Mouse (Mus musculus): Measurements from ENCODE around the gene Plekhs1.
"Not testable (repeated sequence)": the region's sequence is repeated elsewhere in the genome, so short reads cannot be mapped to it uniquely, and the experiment has no call there.

Gene Plekhs1

GRCm38 (mm10) chr19:56455369-56455768 is 6.1 kb upstream of the Plekhs1 start:
- in situ Hi-C loops (cut with MboI, MseI), result no loop called here

DNA sequence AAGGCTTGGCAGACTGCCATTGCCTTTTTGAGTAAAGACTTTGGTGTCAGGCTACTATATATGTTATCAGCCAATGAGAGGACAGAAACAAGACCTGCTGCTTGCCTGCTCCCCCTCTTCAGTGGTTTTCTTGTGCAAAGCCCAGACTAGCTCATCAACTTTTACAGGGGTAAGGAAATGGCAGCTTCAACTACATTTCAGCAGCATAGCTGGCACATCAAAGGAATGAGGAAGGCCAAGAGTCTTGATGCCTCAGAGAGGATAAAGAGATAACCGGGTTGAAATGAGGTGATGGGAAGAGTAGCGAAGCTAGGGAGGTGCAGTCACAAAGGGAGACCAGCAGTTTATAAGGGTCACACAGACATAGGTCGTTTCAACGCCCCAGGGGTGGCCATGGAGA is 3.9 kb upstream of the Plekhs1 start:
- in situ Hi-C loops (cut with MboI, MseI), result no loop called here

DNA sequence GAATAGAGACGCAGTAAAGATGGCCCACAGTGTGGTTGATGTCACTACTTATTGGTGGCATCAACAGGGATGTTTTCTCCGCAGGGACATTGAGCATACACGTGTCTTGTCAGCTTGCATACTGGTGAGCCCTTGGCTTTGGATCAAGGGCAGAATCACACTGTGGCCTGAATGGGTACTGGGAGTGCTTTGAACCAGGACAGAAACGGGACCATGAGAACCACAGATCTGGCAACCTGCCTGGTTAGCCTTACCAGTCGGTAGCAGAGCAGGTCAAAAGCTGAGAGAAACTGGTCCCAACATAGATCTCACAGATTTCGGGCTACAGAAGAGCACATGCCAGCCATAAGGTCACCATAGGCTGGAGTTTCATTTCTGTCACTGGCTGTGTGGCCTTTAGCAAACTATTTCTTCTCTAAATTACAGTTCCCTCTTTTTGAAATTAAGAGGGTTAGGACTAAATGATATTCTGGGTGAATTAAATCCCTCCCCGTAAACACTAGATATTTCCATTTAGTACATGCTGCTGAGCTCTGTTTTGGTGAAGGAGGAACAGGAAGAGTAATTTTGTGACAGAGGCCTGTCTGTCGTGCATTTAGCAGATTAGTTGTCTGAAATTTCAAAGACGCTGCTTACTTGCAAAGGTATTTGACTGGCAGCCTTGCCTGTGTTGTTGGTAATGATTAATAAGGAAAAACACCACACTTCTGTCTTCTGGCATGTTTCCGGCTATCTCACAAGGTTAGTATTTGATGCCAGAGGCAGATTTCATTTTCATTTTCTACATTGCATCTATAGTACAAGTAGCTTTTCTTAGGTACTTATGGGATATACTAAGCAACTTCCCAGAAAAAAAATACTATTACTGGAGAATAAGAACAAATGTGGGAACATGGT is 2.0 kb upstream of the Plekhs1 start:
- in situ Hi-C loops (cut with MboI, MseI), result no loop called here

- in situ Hi-C loops (cut with MboI, MseI), result no loop called here
These were observed 1.2 kb upstream of the Plekhs1 start for GRCm38 (mm10) chr19:56460241-56460640.

- in situ Hi-C loops (cut with MboI, MseI), result no loop called here
These were observed 1.3 kb downstream of the Plekhs1 start for GRCm38 (mm10) chr19:56462786-56463185.

GRCm38 (mm10) chr19:56466486-56466885 is 5.0 kb downstream of the Plekhs1 start:
- in situ Hi-C loops (cut with MboI, MseI), result no loop called here

DNA sequence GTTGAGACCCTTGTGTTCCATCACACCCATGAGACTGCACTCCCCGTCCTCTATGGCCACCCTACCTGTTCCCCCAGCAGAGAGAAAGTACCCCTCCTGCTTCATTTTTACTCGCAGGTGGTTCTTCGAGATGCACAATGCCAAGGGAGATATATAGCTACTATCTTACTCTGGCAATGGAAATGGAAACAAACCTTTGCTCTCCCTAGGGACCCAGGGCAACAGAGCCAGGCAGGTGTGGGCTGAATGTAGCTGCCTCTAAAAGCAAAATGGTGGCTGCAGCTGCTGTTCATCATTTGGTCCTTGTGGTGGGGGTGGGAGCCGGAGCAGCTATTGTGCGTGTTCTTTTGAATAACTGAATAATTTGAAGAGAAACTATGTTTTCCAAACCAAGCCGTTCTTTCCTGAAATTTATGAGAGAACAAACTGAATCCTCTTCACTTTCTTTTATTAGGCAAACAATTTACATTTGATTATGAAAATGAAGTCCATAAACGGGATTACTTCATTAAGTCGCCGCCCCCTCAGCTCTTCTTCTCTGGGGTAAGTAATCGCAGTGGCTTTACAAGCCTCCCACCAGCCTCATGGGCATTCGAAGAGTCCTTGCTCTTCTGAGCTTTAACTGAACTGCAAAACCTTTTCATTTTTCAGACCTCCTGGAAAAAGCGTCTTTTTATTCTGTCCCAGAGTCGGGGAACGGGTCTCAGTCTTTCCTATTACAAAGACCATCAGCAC is 9.0 kb downstream of the Plekhs1 start:
- in situ Hi-C loops (cut with MboI, MseI), result no loop called here

- in situ Hi-C loops (cut with MboI, MseI), result no loop called here
These were observed 10.5 kb downstream of the Plekhs1 start for GRCm38 (mm10) chr19:56471934-56472333.

- in situ Hi-C loops (cut with MboI, MseI), result no loop called here
These were observed 13.6 kb downstream of the Plekhs1 start for GRCm38 (mm10) chr19:56474869-56475550.

GRCm38 (mm10) chr19:56476546-56476945 is 15.1 kb downstream of the Plekhs1 start:
- in situ Hi-C loops (cut with MboI, MseI), result no loop called here

- in situ Hi-C loops (cut with MboI, MseI), result no loop called here
These were observed 15.8 kb downstream of the Plekhs1 start for GRCm38 (mm10) chr19:56477253-56477652.

GRCm38 (mm10) chr19:56477832-56478231 is 16.4 kb downstream of the Plekhs1 start:
- in situ Hi-C loops (cut with MboI, MseI), result no loop called here

GRCm38 (mm10) chr19:56484630-56485375 is 23.4 kb downstream of the Plekhs1 start:
- in situ Hi-C loops (cut with MboI, MseI), result no loop called here

- in situ Hi-C loops (cut with MboI, MseI), result no loop called here
These were observed 24.2 kb downstream of the Plekhs1 start for GRCm38 (mm10) chr19:56485376-56486271.

DNA sequence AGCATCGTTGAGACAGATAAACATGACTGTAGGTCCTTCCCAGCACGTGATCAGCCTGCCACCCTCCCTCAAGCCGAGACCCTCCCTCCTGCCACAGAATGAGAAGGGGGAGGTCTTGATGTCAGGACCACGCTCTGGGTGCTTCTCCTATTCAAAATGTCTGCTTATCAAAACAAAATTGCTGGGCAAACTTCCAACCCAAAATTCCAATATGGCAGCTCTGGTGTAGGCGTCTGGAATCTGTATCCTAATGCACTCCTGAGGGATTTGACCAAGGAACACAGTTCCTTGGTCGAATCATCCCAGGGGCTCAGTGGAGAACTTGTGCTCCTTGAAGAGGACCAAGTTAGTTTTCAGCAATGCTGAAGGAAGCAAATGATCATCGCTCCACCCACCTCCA is 25.5 kb downstream of the Plekhs1 start:
- in situ Hi-C loops (cut with MboI, MseI), result no loop called here

GRCm38 (mm10) chr19:56487339-56487738 is 25.9 kb downstream of the Plekhs1 start:
- in situ Hi-C loops (cut with MboI, MseI), result no loop called here

DNA sequence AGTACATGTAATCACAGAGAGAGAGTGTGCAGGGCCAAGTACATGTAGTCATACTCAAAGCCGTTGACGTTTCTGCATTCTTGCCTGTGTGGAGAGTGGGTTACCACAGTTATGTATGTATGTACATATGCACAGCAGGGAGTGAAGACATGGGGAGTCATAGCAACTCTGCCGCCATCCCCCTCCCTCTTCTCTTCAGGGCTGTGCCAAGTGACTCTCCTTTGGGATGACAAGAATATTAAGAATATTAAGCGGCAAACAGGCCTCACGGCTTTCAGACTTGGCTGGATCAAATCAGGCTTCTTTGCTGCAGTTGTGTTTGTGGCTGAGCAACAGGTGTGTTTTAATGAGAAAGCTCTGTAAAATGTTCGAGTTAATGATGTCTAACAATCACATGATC is 28.2 kb downstream of the Plekhs1 start:
- in situ Hi-C loops (cut with MboI, MseI), result no loop called here

- in situ Hi-C loops (cut with MboI, MseI), result not testable (repeated sequence)
These were observed 32.7 kb downstream of the Plekhs1 start for GRCm38 (mm10) chr19:56494157-56494556.

GRCm38 (mm10) chr19:56503069-56503468 is 41.6 kb downstream of the Plekhs1 start:
- in situ Hi-C loops (cut with MboI, MseI), result not testable (repeated sequence)

DNA sequence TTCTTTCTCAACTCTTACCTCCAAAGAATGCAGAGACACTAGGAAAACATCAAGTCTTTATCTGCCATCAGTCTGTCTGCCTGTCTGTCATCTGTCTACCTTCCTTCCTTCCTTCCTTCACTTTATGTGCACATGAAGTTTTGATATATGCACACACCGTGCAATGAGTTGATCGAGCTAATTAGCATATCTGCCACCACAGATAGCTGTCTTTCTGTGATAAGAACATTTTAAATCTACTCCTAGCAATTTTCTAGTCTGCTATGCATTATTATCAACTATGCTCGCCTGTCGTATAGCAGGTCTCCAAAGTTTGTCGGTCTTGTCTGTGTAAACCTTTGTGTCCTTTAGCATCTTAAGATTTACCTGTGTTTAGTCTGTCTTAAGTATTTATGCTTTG is 42.1 kb downstream of the Plekhs1 start:
- in situ Hi-C loops (cut with MboI, MseI), result not testable (repeated sequence)
